Mouse (Mus musculus) heart, postnatal 14 days (tissue): Measurements from ENCODE around the gene Polr2f. TPM values are rescaled to one million over a fixed set of nuclear protein-coding genes. Genes with fewer than 3 reads are reported as not detected.

ENCODE experiments used
- DNase-seq, 2 experiments: peaks; one replicate each; pipeline ENCODE4 v3.0.0; 2021 to 2022
- intact Hi-C: fragments of 180-260 bp; cut with DNase I; formaldehyde crosslinking; loops from one replicate; pipeline ENCODE4 v1.15.1; 2025
- total RNA-seq, 2 experiments: library from RNA; stranded (reverse); gene quantifications; 2 replicates each; pipeline ENCODE4 v1.2.3; 2021

Gene Polr2f
- total RNA-seq, 2 experiments from 2014 or later = 111 to 116 TPM

GRCm38 (mm10) chr15:79111774-79112173 is 29.0 kb upstream of the Polr2f start:
- peak; percentile 54 to 69 for DNase-seq
- intact Hi-C loops = loop anchor here (2.0 kb wide), 1 partner anchor 13 kb away; no protein-coding TSS in a partner anchor

DNA sequence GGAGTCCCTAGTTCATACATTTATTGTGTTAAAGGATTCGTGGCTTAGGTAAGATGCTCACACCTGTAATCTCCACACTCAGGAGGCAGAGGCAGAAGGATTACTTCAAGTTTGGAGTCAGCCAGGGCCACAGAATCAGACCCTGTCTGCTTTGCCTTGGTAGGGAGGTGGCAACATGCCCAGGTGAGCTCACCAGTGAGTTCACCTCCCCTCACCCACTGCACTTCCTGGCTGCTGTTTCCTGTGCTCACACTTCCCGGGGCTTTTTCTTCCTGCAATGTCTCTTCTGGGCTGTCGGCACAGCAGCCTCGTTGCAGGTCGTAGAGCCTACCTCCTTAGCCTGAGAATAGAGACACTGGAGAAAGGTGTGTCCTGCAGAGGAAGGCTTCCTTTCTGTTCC is 25.5 kb upstream of the Polr2f start:
- DNase-seq = no peak
- intact Hi-C loops = no loop called here

- intact Hi-C loops = no loop called here
- no peak for DNase-seq
Observed at GRCm38 (mm10) chr15:79119491-79119890, 21.3 kb upstream of the Polr2f start.

DNA sequence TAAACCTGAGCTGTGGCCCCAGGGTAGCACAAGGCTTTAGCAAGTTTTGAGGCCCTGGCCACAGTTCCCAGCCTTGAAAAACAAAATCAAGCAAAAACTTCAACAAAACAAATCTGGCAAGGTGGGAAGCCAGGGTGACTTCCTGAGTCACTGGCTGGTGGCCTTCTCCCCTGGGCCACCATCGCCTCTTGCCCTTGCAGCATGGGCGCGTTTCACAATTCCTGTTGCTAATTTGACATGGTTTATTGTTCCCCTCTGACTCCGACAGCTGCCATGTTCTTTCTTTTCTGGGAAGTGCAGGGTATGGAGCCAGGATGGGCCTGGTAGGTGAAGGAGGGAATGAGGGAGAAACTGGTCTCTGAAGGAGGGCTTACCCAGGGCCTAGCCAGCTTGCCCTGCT is 18.7 kb upstream of the Polr2f start:
- no peak for DNase-seq
- intact Hi-C loops = no loop called here

DNA sequence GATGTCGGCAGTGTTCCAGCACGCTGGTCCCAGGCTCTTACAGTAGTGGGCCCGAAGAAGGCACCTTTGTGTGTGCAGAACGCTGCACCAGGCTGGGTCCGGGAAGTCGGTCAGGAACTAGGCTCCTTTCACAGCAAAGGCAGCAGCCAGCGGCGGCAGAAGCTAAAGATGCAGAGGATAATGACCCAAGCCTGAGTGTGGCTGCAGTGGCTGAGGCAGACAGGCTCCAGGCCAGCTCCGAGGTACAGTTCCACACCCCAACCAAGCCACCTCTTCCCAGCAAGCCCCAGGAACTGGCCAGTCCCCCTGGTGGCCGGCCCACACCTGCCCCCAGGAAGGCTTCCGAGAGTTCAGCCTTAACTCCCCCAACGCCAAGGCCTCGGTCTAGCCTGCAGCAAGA is 18.3 kb upstream of the Polr2f start:
- intact Hi-C loops = no loop called here
- no peak for DNase-seq

DNA sequence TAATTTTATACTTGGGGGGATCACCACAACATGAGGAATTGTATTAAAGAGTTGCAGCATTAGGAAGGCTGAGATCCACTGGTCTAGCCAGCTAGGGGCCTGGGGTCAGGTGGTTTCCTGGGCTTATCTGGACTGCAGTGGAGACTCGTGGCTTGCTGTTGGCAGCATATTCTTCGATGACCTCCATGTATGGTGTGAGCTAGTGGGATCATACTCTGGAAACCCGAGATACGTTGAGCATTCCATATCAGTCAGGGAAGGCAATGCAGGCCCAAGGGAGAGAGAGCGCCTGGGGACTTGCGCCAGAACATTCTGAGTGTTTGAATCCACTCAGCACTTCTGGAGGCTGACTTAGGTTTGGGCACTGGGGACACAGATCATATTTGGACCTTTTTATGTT is 17.1 kb upstream of the Polr2f start:
- DNase-seq = peak; percentile 46 to 60
- intact Hi-C loops = no loop called here

DNA sequence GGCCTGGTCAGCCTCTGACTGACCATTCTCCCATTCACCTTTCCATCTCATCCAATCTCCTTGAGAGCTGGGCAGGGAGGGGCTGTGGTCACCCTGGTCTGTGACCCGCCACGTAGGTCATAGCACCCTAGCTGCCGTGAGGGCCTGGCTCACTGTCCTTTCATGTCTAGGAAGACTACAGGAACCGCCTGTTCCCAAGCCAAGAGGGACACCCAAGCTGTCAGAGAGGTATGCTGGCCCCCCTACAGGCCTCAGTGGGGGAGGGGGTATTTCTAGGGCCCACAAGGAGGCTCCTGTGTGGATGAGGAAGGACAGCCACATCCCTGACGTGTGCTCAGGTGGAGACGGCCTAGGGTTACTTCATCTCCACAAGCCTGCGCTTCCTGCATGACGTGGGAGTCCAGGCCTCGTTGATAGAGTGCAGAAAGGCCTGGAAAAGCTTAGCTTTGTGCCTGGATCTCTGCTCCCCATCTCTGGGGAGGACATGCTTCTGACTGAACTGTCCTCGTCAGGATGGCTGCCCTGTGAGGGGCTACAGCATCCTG is 16.4 kb upstream of the Polr2f start:
- intact Hi-C loops = no loop called here
- DNase-seq = no peak

GRCm38 (mm10) chr15:79126217-79126932 is 14.4 kb upstream of the Polr2f start:
- DNase-seq = peak; percentile 64 to 71
- intact Hi-C loops = loop anchor here (2.0 to 5.0 kb wide), 2 partner anchors 34 to 89 kb away; no protein-coding TSS in a partner anchor

- DNase-seq = no peak
- intact Hi-C loops = loop anchor here (2.0 to 5.0 kb wide), 2 partner anchors 34 to 90 kb away; no protein-coding TSS in a partner anchor
Observed at GRCm38 (mm10) chr15:79127101-79127500, 13.7 kb upstream of the Polr2f start.

GRCm38 (mm10) chr15:79128208-79128607 is 12.6 kb upstream of the Polr2f start:
- DNase-seq = no peak
- intact Hi-C loops = loop anchor here (5.0 kb wide), 1 partner anchor 91 kb away; no protein-coding TSS in a partner anchor

- intact Hi-C loops = loop anchor here (5.0 kb wide), 1 partner anchor 92 kb away; no protein-coding TSS in a partner anchor
Observed at GRCm38 (mm10) chr15:79129311-79129710, 11.5 kb upstream of the Polr2f start.

GRCm38 (mm10) chr15:79130782-79131181 is 10.0 kb upstream of the Polr2f start:
- no peak for DNase-seq
- intact Hi-C loops = no loop called here

More at GRCm38 (mm10) chr15:79129311-79129710, 11.5 kb upstream of the Polr2f start:
- DNase-seq = no peak

DNA sequence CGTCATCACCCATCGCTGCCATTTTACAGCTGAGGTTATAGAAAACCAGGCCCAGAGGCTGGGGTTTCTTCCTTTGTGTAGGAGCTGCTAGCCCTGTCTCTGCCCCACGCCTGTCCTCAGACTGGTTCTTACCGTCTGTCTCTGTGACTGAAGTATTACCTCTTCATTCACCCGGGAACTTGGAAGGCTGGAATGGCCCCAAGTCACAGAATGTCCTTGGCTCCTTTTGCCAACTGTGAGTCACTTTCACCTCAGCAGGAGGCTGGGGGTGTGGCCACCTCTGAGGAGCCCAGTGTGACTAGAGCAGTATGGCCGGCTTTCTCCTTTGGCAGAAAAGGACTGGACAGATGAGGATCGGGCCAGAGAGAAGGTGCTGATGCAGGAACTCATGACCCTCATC is 9.4 kb upstream of the Polr2f start:
- intact Hi-C loops = no loop called here
- DNase-seq = peak; percentile 72 to 76

DNA sequence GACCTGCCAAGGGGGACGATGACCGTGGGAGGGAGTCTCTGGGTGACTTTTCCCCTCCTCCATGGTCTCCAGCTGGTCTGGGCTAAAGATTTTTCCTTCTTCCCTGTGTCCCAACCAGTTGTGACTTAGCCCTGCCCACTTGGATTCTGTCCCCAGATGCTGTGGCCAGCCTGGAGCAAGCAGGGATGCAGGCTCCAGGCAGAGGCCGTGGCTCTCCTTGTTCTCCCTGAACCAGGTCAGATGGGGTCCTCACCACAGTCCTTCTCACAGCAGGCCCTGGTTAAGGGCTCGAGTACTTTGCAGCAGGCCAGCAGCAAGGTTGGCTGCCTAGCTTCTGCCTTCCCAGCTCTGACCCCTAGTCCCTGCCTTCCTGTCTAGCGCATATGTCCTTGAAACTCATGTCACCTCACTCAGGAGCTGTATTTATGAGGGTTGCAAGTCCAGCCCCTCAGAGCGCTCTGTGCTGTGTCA is 7.6 kb upstream of the Polr2f start:
- intact Hi-C loops = no loop called here
- DNase-seq = peak; percentile 59 to 69

DNA sequence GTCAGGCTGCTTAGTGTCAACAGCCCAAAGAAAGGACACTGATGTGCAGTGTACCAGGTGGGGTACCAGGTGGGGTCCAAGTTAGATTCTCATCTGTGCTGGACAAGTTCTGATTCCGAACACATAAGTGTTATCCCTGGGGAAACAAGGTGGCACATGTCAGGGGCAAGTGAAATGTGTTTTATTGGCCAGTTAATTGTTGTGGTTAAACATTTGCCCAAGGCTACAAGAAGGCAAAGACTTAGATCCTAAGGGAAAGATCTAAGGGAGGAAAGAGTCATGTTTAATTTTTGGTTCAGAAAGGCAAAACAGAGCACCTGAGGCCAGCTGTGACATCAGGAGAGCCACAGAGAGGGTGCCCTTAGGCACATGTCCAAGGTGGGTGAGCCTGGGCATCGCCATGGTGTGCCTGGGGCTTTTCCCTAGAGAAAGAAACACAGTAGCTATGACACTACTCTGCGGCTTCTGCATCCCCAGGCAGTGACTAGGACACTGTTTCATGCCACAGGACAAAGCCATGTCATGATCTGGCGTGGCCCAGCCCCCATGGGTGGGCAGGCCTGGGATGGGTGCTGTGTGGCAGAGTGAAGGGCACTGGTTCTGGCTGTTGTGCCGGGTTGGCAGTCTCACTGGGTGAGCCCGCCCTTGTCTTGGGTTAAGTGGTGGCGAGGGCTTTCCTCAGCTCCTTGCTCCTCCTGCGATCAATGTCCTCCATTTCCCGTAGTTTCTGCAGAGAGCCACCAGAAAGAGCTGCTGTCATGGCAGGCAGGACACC is 6.1 kb upstream of the Polr2f start:
- no peak for DNase-seq
- intact Hi-C loops = no loop called here

DNA sequence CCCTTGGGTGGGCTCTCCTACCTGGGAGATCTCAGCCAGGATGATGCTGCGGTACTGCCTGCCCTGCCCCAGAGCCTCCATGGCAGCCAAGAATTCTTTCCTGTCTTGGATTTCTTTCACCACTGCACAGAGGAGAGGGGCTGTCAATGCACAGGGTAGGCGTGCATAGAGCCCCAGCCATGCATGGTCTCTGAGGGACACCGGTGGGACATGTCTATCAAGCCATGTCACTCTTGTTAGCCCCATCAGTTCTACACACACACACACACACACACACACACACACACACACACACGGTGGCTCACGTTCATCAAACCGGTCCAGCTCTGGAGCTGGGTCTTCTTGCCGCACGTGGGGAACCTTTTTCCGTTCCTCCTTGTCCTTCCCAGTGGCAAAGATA is 5.5 kb upstream of the Polr2f start:
- intact Hi-C loops = no loop called here
- DNase-seq = no peak

GRCm38 (mm10) chr15:79135783-79136575 is 4.8 kb upstream of the Polr2f start:
- intact Hi-C loops = no loop called here
- DNase-seq = no peak

- no peak for DNase-seq
- intact Hi-C loops = no loop called here
Observed at GRCm38 (mm10) chr15:79139640-79140039, 1.2 kb upstream of the Polr2f start.

DNA sequence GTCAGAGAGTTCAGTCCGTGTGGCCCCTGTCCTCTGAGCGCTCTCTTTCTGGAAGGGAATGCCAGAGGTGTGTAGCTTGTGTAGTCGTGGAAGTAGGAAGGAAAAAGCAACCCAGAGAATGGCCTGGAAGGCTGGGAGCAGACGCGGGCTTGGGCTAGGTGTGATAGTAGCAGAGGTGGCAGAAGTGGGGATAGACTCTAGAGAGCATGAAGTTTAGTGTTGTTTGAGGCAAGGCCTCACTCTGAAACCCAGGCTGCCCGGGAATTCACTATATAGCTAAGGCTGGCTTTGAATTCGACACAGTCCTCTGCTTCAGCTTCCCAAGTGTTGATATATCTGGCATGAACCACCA is 733 bp downstream of the Polr2f start:
- intact Hi-C loops = no loop called here
- DNase-seq = no peak

DNA sequence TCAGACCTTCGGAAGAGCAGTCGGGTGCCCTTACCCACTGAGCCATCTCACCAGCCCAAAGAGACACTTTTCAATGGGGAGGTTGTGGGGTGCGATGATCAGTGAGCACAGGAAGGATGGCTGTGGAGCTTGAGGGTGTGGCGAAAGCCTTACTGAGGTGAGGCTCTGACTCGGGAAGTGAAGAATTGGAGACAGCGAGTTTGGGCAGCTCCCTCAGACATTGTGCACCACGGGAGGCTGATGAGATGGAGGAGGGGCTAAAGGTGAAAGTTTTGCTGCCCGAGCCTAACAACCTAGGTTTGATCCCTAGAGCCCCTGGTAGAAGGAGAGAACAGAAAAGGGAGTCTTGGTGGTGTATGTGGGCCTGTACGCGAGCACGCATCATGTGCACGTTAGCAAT is 2.5 kb downstream of the Polr2f start:
- intact Hi-C loops = no loop called here
- no peak for DNase-seq
